Mouse (Mus musculus): Measurements from ENCODE around the gene D17H6S53E. TPM values are rescaled to one million over a fixed set of nuclear protein-coding genes. Genes with fewer than 3 reads are reported as not detected.

Gene D17H6S53E
- polyA plus RNA-seq, 1 experiment: 20.2 TPM

DNA sequence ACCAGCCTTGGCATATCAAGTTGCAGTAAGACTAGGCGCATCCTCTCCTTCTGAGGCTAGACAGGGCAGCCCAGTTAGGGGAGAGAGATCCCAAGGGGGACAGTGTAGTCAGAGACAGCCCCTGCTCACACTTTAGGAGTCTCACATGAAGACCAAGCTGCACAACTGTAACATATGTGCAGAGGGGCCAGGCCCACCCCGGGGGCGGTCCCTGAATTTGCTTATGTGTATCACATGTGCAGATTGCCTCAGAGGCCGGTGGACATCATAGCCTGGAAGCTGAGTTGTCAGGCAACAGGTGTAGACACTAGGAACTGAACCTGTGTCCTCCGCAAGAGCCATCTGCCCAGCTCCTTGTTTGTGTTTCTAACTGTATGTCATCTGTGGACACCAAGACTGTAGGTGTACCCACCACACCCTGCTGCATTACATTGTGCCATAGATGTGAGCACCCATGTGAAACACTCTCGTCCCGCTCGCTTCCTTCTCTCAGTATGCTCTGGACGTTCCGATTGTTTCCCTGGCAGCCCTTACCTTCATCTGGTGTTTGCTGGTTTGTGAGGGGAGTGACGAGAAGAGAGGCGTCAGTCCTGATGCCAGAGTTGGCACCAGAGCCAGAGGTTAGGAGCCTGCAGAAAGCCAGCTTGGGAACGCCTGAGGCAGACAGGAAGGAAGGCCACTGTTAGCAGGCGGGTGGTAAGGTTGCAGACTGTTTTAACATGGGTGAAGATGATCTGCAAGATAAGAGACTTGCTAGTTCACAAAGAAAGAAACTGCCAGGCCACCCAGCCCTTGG, 33.6 kb upstream of the D17H6S53E start:
- WGBS: 80% methylated on average over 14 of the region's 14 CpGs
- Histone ChIP-seq H3K27ac (ENCODE audit: control insufficient read depth, insufficient read depth, low read depth, low read length, poor library complexity) (no peak overlapping the region), H3K4me3 (replicated peaks; ENCODE audit: control insufficient read depth, low read depth, low read length) (no peak overlapping the region), H3K4me1 (ENCODE audit: control insufficient read depth, insufficient read depth, low read length) (no peaks in the 10 kb centered on the region; the same call in 1 of the 2 replicates)
- no peak for TF ChIP-seq CTCF (IDR thresholded peaks at IDR 0.05; ENCODE audit: control insufficient read depth, insufficient read depth, low read length)
- TF ChIP-seq POLR2A (IDR thresholded peaks at IDR 0.05; ENCODE audit: borderline replicate concordance, control insufficient read depth, low read depth, low read length): no peak

- Histone ChIP-seq H3K4me1 (ENCODE audit: control insufficient read depth, insufficient read depth, low read length) (no peaks in the 10 kb centered on the region), H3K4me3 (replicated peaks; ENCODE audit: control insufficient read depth, low read depth, low read length) (no peak overlapping the region), H3K27ac (ENCODE audit: control insufficient read depth, insufficient read depth, low read depth, low read length, poor library complexity) (no peak overlapping the region)
- no peak for TF ChIP-seq POLR2A (IDR thresholded peaks at IDR 0.05; ENCODE audit: borderline replicate concordance, control insufficient read depth, low read depth, low read length)
- no peak for TF ChIP-seq CTCF (IDR thresholded peaks at IDR 0.05; ENCODE audit: control insufficient read depth, insufficient read depth, low read length)
- 78% methylated on average over 15 of the region's 15 CpGs for WGBS
Observed at GRCm38 (mm10) chr17:35094475-35095365, 31.5 kb upstream of the D17H6S53E start.

- TF ChIP-seq CTCF (IDR thresholded peaks at IDR 0.05; ENCODE audit: control insufficient read depth, insufficient read depth, low read length) (no peak), POLR2A (IDR thresholded peaks at IDR 0.05; ENCODE audit: borderline replicate concordance, control insufficient read depth, low read depth, low read length) (no peak; the same call in 1 of the 2 replicates)
- WGBS: 95% methylated on average over 12 of the region's 12 CpGs
- Histone ChIP-seq H3K27ac (ENCODE audit: control insufficient read depth, insufficient read depth, low read depth, low read length, poor library complexity) (no peak overlapping the region), H3K4me3 (replicated peaks; ENCODE audit: control insufficient read depth, low read depth, low read length) (no peak overlapping the region), H3K4me1 (ENCODE audit: control insufficient read depth, insufficient read depth, low read length) (no peaks in the 10 kb centered on the region)
Observed at GRCm38 (mm10) chr17:35096597-35096996, 29.6 kb upstream of the D17H6S53E start.

- Histone ChIP-seq H3K4me3 (replicated peaks; ENCODE audit: control insufficient read depth, low read depth, low read length) (no peak overlapping the region), H3K27ac (ENCODE audit: control insufficient read depth, insufficient read depth, low read depth, low read length, poor library complexity) (no peak overlapping the region), H3K4me1 (ENCODE audit: control insufficient read depth, insufficient read depth, low read length) (no peaks in the 10 kb centered on the region)
- 87% methylated on average over 12 of the region's 12 CpGs for WGBS
- TF ChIP-seq POLR2A (IDR thresholded peaks at IDR 0.05; ENCODE audit: borderline replicate concordance, control insufficient read depth, low read depth, low read length) (no peak), CTCF (IDR thresholded peaks at IDR 0.05; ENCODE audit: control insufficient read depth, insufficient read depth, low read length) (no peak)
Observed at GRCm38 (mm10) chr17:35097164-35097655, 29.0 kb upstream of the D17H6S53E start.

GRCm38 (mm10) chr17:35100196-35100765, 25.9 kb upstream of the D17H6S53E start:
- no peak for TF ChIP-seq CTCF (IDR thresholded peaks at IDR 0.05; ENCODE audit: control insufficient read depth, insufficient read depth, low read length)
- no peak for TF ChIP-seq POLR2A (IDR thresholded peaks at IDR 0.05; ENCODE audit: borderline replicate concordance, control insufficient read depth, low read depth, low read length)
- Histone ChIP-seq H3K27ac (ENCODE audit: control insufficient read depth, insufficient read depth, low read depth, low read length, poor library complexity) (no peak overlapping the region), H3K4me1 (ENCODE audit: control insufficient read depth, insufficient read depth, low read length) (no peaks in the 10 kb centered on the region; the same call in 1 of the 2 replicates), H3K4me3 (replicated peaks; ENCODE audit: control insufficient read depth, low read depth, low read length) (no peak overlapping the region)
- 85% methylated on average over 10 of the region's 10 CpGs for WGBS

DNA sequence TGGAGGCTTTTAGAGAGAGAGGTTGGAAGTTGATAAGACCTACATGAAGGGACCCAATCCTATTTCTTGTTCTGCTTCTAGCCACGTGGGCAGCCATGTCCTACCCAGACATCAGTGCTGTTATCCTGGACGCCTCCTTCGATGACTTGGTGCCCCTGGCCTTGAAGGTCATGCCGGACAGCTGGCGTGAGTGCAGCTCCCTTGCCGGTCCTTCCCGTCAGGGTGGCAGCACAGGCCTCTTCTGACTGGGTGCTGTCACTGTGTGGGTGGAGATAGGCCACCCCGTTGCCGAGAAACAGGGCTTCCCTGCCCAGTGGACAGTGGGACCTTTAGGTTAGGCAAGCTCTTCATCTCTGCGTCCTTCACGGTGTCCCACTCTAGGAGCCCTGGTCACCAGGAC, 25.0 kb upstream of the D17H6S53E start:
- Histone ChIP-seq H3K4me3 (replicated peaks; ENCODE audit: control insufficient read depth, low read depth, low read length) (no peak overlapping the region), H3K27ac (ENCODE audit: control insufficient read depth, insufficient read depth, low read depth, low read length, poor library complexity) (no peak overlapping the region), H3K4me1 (ENCODE audit: control insufficient read depth, insufficient read depth, low read length) (no peaks in the 10 kb centered on the region; the same call in 1 of the 2 replicates)
- TF ChIP-seq POLR2A (IDR thresholded peaks at IDR 0.05; ENCODE audit: borderline replicate concordance, control insufficient read depth, low read depth, low read length) (no peak), CTCF (IDR thresholded peaks at IDR 0.05; ENCODE audit: control insufficient read depth, insufficient read depth, low read length) (no peak)
- 91% methylated on average over 11 of the region's 11 CpGs for WGBS

GRCm38 (mm10) chr17:35102299-35102698, 23.9 kb upstream of the D17H6S53E start:
- WGBS: 77% methylated on average over 8 of the region's 8 CpGs
- Histone ChIP-seq H3K4me3 (replicated peaks; ENCODE audit: control insufficient read depth, low read depth, low read length) (no peak overlapping the region), H3K4me1 (ENCODE audit: control insufficient read depth, insufficient read depth, low read length) (no peaks in the 10 kb centered on the region; the same call in 1 of the 2 replicates), H3K27ac (ENCODE audit: control insufficient read depth, insufficient read depth, low read depth, low read length, poor library complexity) (peak overlapping the region; percentile 37; the same call in 1 of the 2 replicates)
- TF ChIP-seq CTCF (IDR thresholded peaks at IDR 0.05; ENCODE audit: control insufficient read depth, insufficient read depth, low read length): no peak
- TF ChIP-seq POLR2A (IDR thresholded peaks at IDR 0.05; ENCODE audit: borderline replicate concordance, control insufficient read depth, low read depth, low read length): no peak

All from bone marrow, adult 2 months (tissue).